Mouse (Mus musculus) cerebellum, adult 9-10 months (tissue): ENCODE measurements at regions not wholly inside any gene's neighbourhood (a gene's known extent, or its start where the extent isn't known, plus 50 kb on each side); places are given as distances from the start of the nearest gene placed in this dataset.
A peak's percentile ranks its signal among the peaks of the same experiment; 100 is the strongest.

ENCODE experiments used
- DNase-seq: peaks from one replicate; pipeline ENCODE4 v3.0.0; 2022

GRCm38 (mm10) chrX:62832741-62833140 is 364.9 kb downstream of the 4931400O07Rik start:
- peak; percentile 93 for DNase-seq
